Mouse (Mus musculus): ENCODE results near the gene Cap2.
A peak's percentile ranks its signal among the peaks of the same experiment; 100 is the strongest.

Gene Cap2

GRCm38 (mm10) chr13:46640608-46641468, 139.2 kb downstream of the Cap2 start:
- DNase-seq, result no peak

- peak; percentile 23 to 38 for DNase-seq
Measured at GRCm38 (mm10) chr13:46642318-46642717, 140.7 kb downstream of the Cap2 start.

GRCm38 (mm10) chr13:46644175-46644574, 142.5 kb downstream of the Cap2 start:
- DNase-seq, result no peak

GRCm38 (mm10) chr13:46645476-46645875, 143.8 kb downstream of the Cap2 start:
- no peak for DNase-seq

GRCm38 (mm10) chr13:46651853-46652252, 150.2 kb downstream of the Cap2 start:
- DNase-seq, result no peak

GRCm38 (mm10) chr13:46652671-46653070, 151.0 kb downstream of the Cap2 start:
- DNase-seq, result no peak

- DNase-seq, result no peak
Measured at GRCm38 (mm10) chr13:46653671-46654070, 152.0 kb downstream of the Cap2 start.

- no peak for DNase-seq
Measured at GRCm38 (mm10) chr13:46654566-46654965, 152.9 kb downstream of the Cap2 start.

- no peak for DNase-seq
Measured at GRCm38 (mm10) chr13:46659211-46659610, 157.6 kb downstream of the Cap2 start.

- DNase-seq, result peak; percentile 62 to 76
Measured at GRCm38 (mm10) chr13:46663461-46663964, 161.9 kb downstream of the Cap2 start.

GRCm38 (mm10) chr13:46669048-46669619, 167.5 kb downstream of the Cap2 start, which contains the start of gene Fam8a1:
Gene Fam8a1 (plus strand): TSS chr13:46669522.
- DNase-seq, result peak; percentile 95 to 96

GRCm38 (mm10) chr13:46669620-46670271, 168.1 kb downstream of the Cap2 start:
- peak; percentile 65 to 66 for DNase-seq

GRCm38 (mm10) chr13:46670514-46670913, 168.9 kb downstream of the Cap2 start:
- no peak for DNase-seq

GRCm38 (mm10) chr13:46674601-46675000, 173.0 kb downstream of the Cap2 start:
- DNase-seq, result peak; percentile 61 to 66

- DNase-seq, result no peak
Measured at GRCm38 (mm10) chr13:46677721-46678120, 176.1 kb downstream of the Cap2 start.

- DNase-seq, result peak; percentile 59 to 75
Measured at GRCm38 (mm10) chr13:46682921-46683320, 181.3 kb downstream of the Cap2 start.

- DNase-seq, result no peak
Measured at GRCm38 (mm10) chr13:46683370-46683769, 181.7 kb downstream of the Cap2 start.

- no peak for DNase-seq
Measured at GRCm38 (mm10) chr13:46690559-46691241, 189.1 kb downstream of the Cap2 start.

GRCm38 (mm10) chr13:46695296-46695908, 193.8 kb downstream of the Cap2 start:
- no peak for DNase-seq

- DNase-seq, result no peak
Measured at GRCm38 (mm10) chr13:46695932-46696331, 194.3 kb downstream of the Cap2 start.

- DNase-seq, result no peak
Measured at GRCm38 (mm10) chr13:46696788-46697187, 195.1 kb downstream of the Cap2 start.

- DNase-seq, result no peak
Measured at GRCm38 (mm10) chr13:46699372-46699771, 197.7 kb downstream of the Cap2 start.

Measured in cerebellum, postnatal 10 days (tissue).